Mouse (Mus musculus): Measurements from ENCODE around the gene Ces5a. TPM values are rescaled to one million over a fixed set of nuclear protein-coding genes. Genes with fewer than 3 reads are reported as not detected.

Gene Ces5a
- polyA plus RNA-seq (2011; ENCODE audit: insufficient read length, low read depth, missing spikeins) = not detected in 2 replicates

GRCm38 (mm10) chr8:93535730-93536129 is at the start of gene Ces5a:
Ces5a (minus strand) TSS chr8:93535830.
- Histone ChIP-seq H3K4me3 (ENCODE audit: insufficient read depth, low read length) (no peak within 1 kb of the TSS), H3K27ac (ENCODE audit: insufficient read depth, low read length) (no peak within 1 kb of the TSS), H3K4me1 (ENCODE audit: control insufficient read depth, insufficient read depth, low read length) (no peaks in the 10 kb centered on the region)
- TF ChIP-seq CTCF (IDR thresholded peaks at IDR 0.05; ENCODE audit: borderline replicate concordance, insufficient read depth, low read length) (no peak), POLR2A (IDR thresholded peaks at IDR 0.05; ENCODE audit: low read depth, low read length) (no peak)

- TF ChIP-seq CTCF (IDR thresholded peaks at IDR 0.05; ENCODE audit: borderline replicate concordance, insufficient read depth, low read length) (no peak), POLR2A (IDR thresholded peaks at IDR 0.05; ENCODE audit: low read depth, low read length) (no peak)
- H3K4me3 ChIP-seq (ENCODE audit: insufficient read depth, low read length) = no peak overlapping the region
- no peak overlapping the region for H3K27ac ChIP-seq (ENCODE audit: insufficient read depth, low read length)
These were observed 37.2 kb upstream of the Ces5a start for GRCm38 (mm10) chr8:93572841-93573240.

GRCm38 (mm10) chr8:93572095-93572501 is 36.5 kb upstream of the Ces5a start:
- no peak overlapping the region for H3K27ac ChIP-seq (ENCODE audit: insufficient read depth, low read length)
- TF ChIP-seq POLR2A (IDR thresholded peaks at IDR 0.05; ENCODE audit: low read depth, low read length) = no peak
- TF ChIP-seq CTCF (IDR thresholded peaks at IDR 0.05; ENCODE audit: borderline replicate concordance, insufficient read depth, low read length) = no peak
- no peak overlapping the region for H3K4me3 ChIP-seq (ENCODE audit: insufficient read depth, low read length)
- H3K4me1 ChIP-seq (ENCODE audit: control insufficient read depth, insufficient read depth, low read length) = no peaks in the 10 kb centered on the region

More at GRCm38 (mm10) chr8:93572841-93573240, 37.2 kb upstream of the Ces5a start:
- H3K4me1 ChIP-seq (ENCODE audit: control insufficient read depth, insufficient read depth, low read length) = no peaks in the 10 kb centered on the region

GRCm38 (mm10) chr8:93571369-93571985 is 35.8 kb upstream of the Ces5a start:
- Histone ChIP-seq H3K27ac (ENCODE audit: insufficient read depth, low read length) (no peak overlapping the region), H3K4me1 (ENCODE audit: control insufficient read depth, insufficient read depth, low read length) (no peaks in the 10 kb centered on the region), H3K4me3 (ENCODE audit: insufficient read depth, low read length) (no peak overlapping the region)
- TF ChIP-seq POLR2A (IDR thresholded peaks at IDR 0.05; ENCODE audit: low read depth, low read length) (no peak), CTCF (IDR thresholded peaks at IDR 0.05; ENCODE audit: borderline replicate concordance, insufficient read depth, low read length) (no peak)

- Histone ChIP-seq H3K4me1 (ENCODE audit: control insufficient read depth, insufficient read depth, low read length) (no peaks in the 10 kb centered on the region), H3K4me3 (ENCODE audit: insufficient read depth, low read length) (no peak overlapping the region), H3K27ac (ENCODE audit: insufficient read depth, low read length) (no peak overlapping the region)
- TF ChIP-seq CTCF (IDR thresholded peaks at IDR 0.05; ENCODE audit: borderline replicate concordance, insufficient read depth, low read length) (no peak), POLR2A (IDR thresholded peaks at IDR 0.05; ENCODE audit: low read depth, low read length) (no peak)
These were observed 34.5 kb upstream of the Ces5a start for GRCm38 (mm10) chr8:93570186-93570530.

- Histone ChIP-seq H3K4me1 (ENCODE audit: control insufficient read depth, insufficient read depth, low read length) (no peaks in the 10 kb centered on the region), H3K4me3 (ENCODE audit: insufficient read depth, low read length) (no peak overlapping the region), H3K27ac (ENCODE audit: insufficient read depth, low read length) (no peak overlapping the region)
- TF ChIP-seq POLR2A (IDR thresholded peaks at IDR 0.05; ENCODE audit: low read depth, low read length) (no peak), CTCF (IDR thresholded peaks at IDR 0.05; ENCODE audit: borderline replicate concordance, insufficient read depth, low read length) (no peak)
These were observed 33.9 kb upstream of the Ces5a start for GRCm38 (mm10) chr8:93569311-93570185.

- H3K27ac ChIP-seq (ENCODE audit: insufficient read depth, low read length) = no peak overlapping the region
- no peak overlapping the region for H3K4me3 ChIP-seq (ENCODE audit: insufficient read depth, low read length)
- TF ChIP-seq POLR2A (IDR thresholded peaks at IDR 0.05; ENCODE audit: low read depth, low read length) (no peak), CTCF (IDR thresholded peaks at IDR 0.05; ENCODE audit: borderline replicate concordance, insufficient read depth, low read length) (no peak)
- H3K4me1 ChIP-seq (ENCODE audit: control insufficient read depth, insufficient read depth, low read length) = no peaks in the 10 kb centered on the region
These were observed 33.0 kb upstream of the Ces5a start for GRCm38 (mm10) chr8:93568666-93569065.

GRCm38 (mm10) chr8:93567086-93567485 is 31.5 kb upstream of the Ces5a start:
- TF ChIP-seq POLR2A (IDR thresholded peaks at IDR 0.05; ENCODE audit: low read depth, low read length) = no peak
- no peak for TF ChIP-seq CTCF (IDR thresholded peaks at IDR 0.05; ENCODE audit: borderline replicate concordance, insufficient read depth, low read length)
- no peak overlapping the region for H3K27ac ChIP-seq (ENCODE audit: insufficient read depth, low read length)
- no peaks in the 10 kb centered on the region for H3K4me1 ChIP-seq (ENCODE audit: control insufficient read depth, insufficient read depth, low read length)
- H3K4me3 ChIP-seq (ENCODE audit: insufficient read depth, low read length) = no peak overlapping the region

GRCm38 (mm10) chr8:93564634-93565033 is 29.0 kb upstream of the Ces5a start:
- TF ChIP-seq CTCF (IDR thresholded peaks at IDR 0.05; ENCODE audit: borderline replicate concordance, insufficient read depth, low read length) (no peak), POLR2A (IDR thresholded peaks at IDR 0.05; ENCODE audit: low read depth, low read length) (no peak)
- no peak overlapping the region for H3K27ac ChIP-seq (ENCODE audit: insufficient read depth, low read length)

GRCm38 (mm10) chr8:93563551-93563950 is 27.9 kb upstream of the Ces5a start:
- Histone ChIP-seq H3K27ac (ENCODE audit: insufficient read depth, low read length) (no peak overlapping the region), H3K4me3 (ENCODE audit: insufficient read depth, low read length) (no peak overlapping the region), H3K4me1 (ENCODE audit: control insufficient read depth, insufficient read depth, low read length) (no peaks in the 10 kb centered on the region)
- TF ChIP-seq CTCF (IDR thresholded peaks at IDR 0.05; ENCODE audit: borderline replicate concordance, insufficient read depth, low read length) = no peak
- no peak for TF ChIP-seq POLR2A (IDR thresholded peaks at IDR 0.05; ENCODE audit: low read depth, low read length)

More at GRCm38 (mm10) chr8:93564634-93565033, 29.0 kb upstream of the Ces5a start:
- Histone ChIP-seq H3K4me3 (ENCODE audit: insufficient read depth, low read length) (no peak overlapping the region), H3K4me1 (ENCODE audit: control insufficient read depth, insufficient read depth, low read length) (no peaks in the 10 kb centered on the region)

All from embryonic fibroblast, embryonic 13.5 days (primary cell).